ENCODE assay signal across 22 mouse cellular contexts in genomic region chr4:107291611-107292272, GRCm38 (mm10). TPM values are rescaled to one million over a fixed set of nuclear protein-coding genes. Genes with fewer than 3 reads are reported as not detected.
A peak's percentile ranks its signal among the peaks of the same experiment; 100 is the strongest.
DNase-seq lines count a peak whose midpoint lies in the region; ATAC-seq lines count a peak whose summit lies in the region.
"Had no signal": no experiment of that assay in that cellular context is flagged by ENCODE, and none has a peak within 500 bp of the region (broad histone marks: within the 10 kb centered on the region; RNA-seq: fewer than 3 reads in every experiment).

No protein-coding gene starts in this region.

- no peak overlapping the region for H3K27ac ChIP-seq in midbrain, embryonic 11.5 days (ENCODE audit: low read depth, low read length)
- H3K27ac ChIP-seq in midbrain, embryonic 13.5 days: no peak overlapping the region
- H3K27ac ChIP-seq: limb, embryonic 15.5 days; macrophage; neural tube, embryonic 13.5 days; stomach, postnatal 0 days had no signal

- no peak overlapping the region for H3K9ac ChIP-seq in midbrain, embryonic 11.5 days (ENCODE audit: low read length)
- no peak overlapping the region for H3K9ac ChIP-seq in midbrain, embryonic 13.5 days (replicated peaks)
- H3K9ac ChIP-seq: limb, embryonic 15.5 days; liver, postnatal 0 days; neural tube, embryonic 13.5 days had no signal

- no peaks in the 10 kb centered on the region for H3K27me3 ChIP-seq in midbrain, embryonic 11.5 days (ENCODE audit: control insufficient read depth, insufficient read depth, low read length)
- H3K27me3 ChIP-seq in midbrain, embryonic 13.5 days: no peaks in the 10 kb centered on the region; the same call in 1 of the 2 replicates
- H3K27me3 ChIP-seq: limb, embryonic 15.5 days; neural tube, embryonic 13.5 days had no signal

- H3K4me1 ChIP-seq in midbrain, embryonic 11.5 days (ENCODE audit: control insufficient read depth, insufficient read depth, low read length): no peaks in the 10 kb centered on the region
- H3K4me1 ChIP-seq in midbrain, embryonic 13.5 days (replicated peaks): no peaks in the 10 kb centered on the region
- H3K4me1 ChIP-seq: limb, embryonic 15.5 days; neural tube, embryonic 13.5 days had no signal

- H3K4me3 ChIP-seq in midbrain, embryonic 11.5 days (ENCODE audit: low read depth, low read length): no peak overlapping the region
- H3K4me3 ChIP-seq in midbrain, embryonic 13.5 days (replicated peaks): no peak overlapping the region
- H3K4me3 ChIP-seq: heart, embryonic 10.5 days; limb, embryonic 15.5 days; neural tube, embryonic 13.5 days had no signal

- 91% methylated on average over 7 of the region's 7 CpGs for WGBS in midbrain, embryonic 11.5 days
- 88% methylated on average over 7 of the region's 7 CpGs for WGBS in midbrain, embryonic 13.5 days

- intact Hi-C loops in heart, postnatal 14 days (cut with DNase I): no loop called here

- DNase-seq in frontal cortex, postnatal 10 days (ENCODE audit: low spot score in 2 of 2): no peak
- DNase-seq in midbrain, embryonic 11.5 days (ENCODE audit: low spot score, missing footprints): peak; percentile 23
- peak; percentile 43 for DNase-seq in brain, embryonic 18.5 days (ENCODE audit: low read depth, low spot score)
- DNase-seq in layer of hippocampus, postnatal 14 days (ENCODE audit: low spot score in 2 of 2): peak; percentile 23 to 54
- DNase-seq in heart, postnatal 14 days: no peak
- DNase-seq: cerebellum, adult 2 months; gastrocnemius, postnatal 36 days; heart, postnatal 4 days; liver, postnatal 0 days; thymus, postnatal 4 days had no signal

- peak; percentile 88 for ATAC-seq in frontal cortex, adult (ENCODE audit: low TSS enrichment)
- ATAC-seq in midbrain, embryonic 11.5 days (ENCODE audit: low FRiP score): no peak
- no peak for ATAC-seq in midbrain, embryonic 13.5 days
- ATAC-seq: liver, postnatal 0 days had no signal

- no peaks in the 10 kb centered on the region for H3K9me3 ChIP-seq in midbrain, embryonic 11.5 days (ENCODE audit: control insufficient read depth, low read length)
- no peaks in the 10 kb centered on the region for H3K9me3 ChIP-seq in midbrain, embryonic 13.5 days
- H3K9me3 ChIP-seq: heart, embryonic 10.5 days; limb, embryonic 15.5 days; neural tube, embryonic 13.5 days had no signal

- no peak overlapping the region for H3K4me2 ChIP-seq in midbrain, embryonic 11.5 days
- no peak overlapping the region for H3K4me2 ChIP-seq in midbrain, embryonic 13.5 days (replicated peaks)
- H3K4me2 ChIP-seq: limb, embryonic 15.5 days; neural tube, embryonic 13.5 days had no signal

- H3K36me3 ChIP-seq in midbrain, embryonic 11.5 days (ENCODE audit: control insufficient read depth, insufficient read depth, low read length): no peaks in the 10 kb centered on the region
- no peaks in the 10 kb centered on the region for H3K36me3 ChIP-seq in midbrain, embryonic 13.5 days
- H3K36me3 ChIP-seq: heart, embryonic 10.5 days; limb, embryonic 15.5 days; neural tube, embryonic 13.5 days had no signal

RNA-seq across cellular contexts. Expression of gene Dio1, which starts 15.2 kb away (rescaled TPM):
- polyA plus RNA-seq in midbrain, embryonic 11.5 days (2014; fragmentation: Nextera tagmentation; extraction: Ambion mirVana): not detected in 2 replicates
- polyA plus RNA-seq in midbrain, embryonic 13.5 days (2015; fragmentation: Nextera tagmentation; extraction: Ambion mirVana): 0.13 TPM in 1 of 2 replicates, not detected in the other
- not detected for total RNA-seq in layer of hippocampus, postnatal 14 days (2021)
- total RNA-seq in heart, postnatal 14 days (2021): under 1 TPM in 1 of 2 experiments, not detected in 1; 0.12 TPM
- total RNA-seq: gastrocnemius, postnatal 36 days; heart, postnatal 4 days; layer of hippocampus, postnatal 36 days; monocyte, adult 5-6 weeks had no signal
- polyA plus RNA-seq: C2C12; cortical plate, adult 2 months; embryonic facial prominence, embryonic 14.5 days; heart, embryonic 10.5 days; macrophage; neural tube, embryonic 13.5 days had no signal

RNA-seq across cellular contexts. Expression of gene Yipf1, which starts 22.4 kb away (rescaled TPM):
- 36.0 and 40.2 TPM in 2 replicates for polyA plus RNA-seq in midbrain, embryonic 11.5 days (2014; fragmentation: Nextera tagmentation; extraction: Ambion mirVana)
- polyA plus RNA-seq in midbrain, embryonic 13.5 days (2015; fragmentation: Nextera tagmentation; extraction: Ambion mirVana): 52.8 and 53.9 TPM in 2 replicates
- total RNA-seq in layer of hippocampus, postnatal 14 days (2021): 10 to 100 TPM; 49.9 to 53.6 TPM
- 10 to 100 TPM; 22.3 to 25.3 TPM for total RNA-seq in heart, postnatal 14 days (2021)

RNA-seq across cellular contexts. Expression of gene Hspb11, which starts 38.3 kb away (rescaled TPM):
- 27.2 and 30.2 TPM in 2 replicates for polyA plus RNA-seq in midbrain, embryonic 11.5 days (2014; fragmentation: Nextera tagmentation; extraction: Ambion mirVana)
- 34.9 and 39.6 TPM in 2 replicates for polyA plus RNA-seq in midbrain, embryonic 13.5 days (2015; fragmentation: Nextera tagmentation; extraction: Ambion mirVana)
- total RNA-seq in layer of hippocampus, postnatal 14 days (2021): 10 to 100 TPM; 19.3 to 21.3 TPM
- 10 to 100 TPM; 14.6 TPM for total RNA-seq in heart, postnatal 14 days (2021)

RNA-seq across cellular contexts. Expression of gene Lrrc42, which starts 38.4 kb away (rescaled TPM):
- polyA plus RNA-seq in midbrain, embryonic 11.5 days (2014; fragmentation: Nextera tagmentation; extraction: Ambion mirVana): 69.8 and 70.0 TPM in 2 replicates
- polyA plus RNA-seq in midbrain, embryonic 13.5 days (2015; fragmentation: Nextera tagmentation; extraction: Ambion mirVana): 54.9 and 56.5 TPM in 2 replicates
- 10 to 100 TPM; 38.5 to 42.3 TPM for total RNA-seq in layer of hippocampus, postnatal 14 days (2021)
- 10 to 100 TPM; 11.1 to 14.1 TPM for total RNA-seq in heart, postnatal 14 days (2021)

Comparison
In these comparisons a context has a peak if more than half of its experiments do, and no peak if none do; other contexts are left out.
1. DNase-seq: peak in midbrain, embryonic 11.5 days (single experiment), brain, embryonic 18.5 days (single experiment) and layer of hippocampus, postnatal 14 days (2 of 2); none in frontal cortex, postnatal 10 days (0 of 2) and heart, postnatal 14 days (0 of 2).